8 mouse cellular contexts compared by ENCODE assay signal in the genomic region with DNA sequence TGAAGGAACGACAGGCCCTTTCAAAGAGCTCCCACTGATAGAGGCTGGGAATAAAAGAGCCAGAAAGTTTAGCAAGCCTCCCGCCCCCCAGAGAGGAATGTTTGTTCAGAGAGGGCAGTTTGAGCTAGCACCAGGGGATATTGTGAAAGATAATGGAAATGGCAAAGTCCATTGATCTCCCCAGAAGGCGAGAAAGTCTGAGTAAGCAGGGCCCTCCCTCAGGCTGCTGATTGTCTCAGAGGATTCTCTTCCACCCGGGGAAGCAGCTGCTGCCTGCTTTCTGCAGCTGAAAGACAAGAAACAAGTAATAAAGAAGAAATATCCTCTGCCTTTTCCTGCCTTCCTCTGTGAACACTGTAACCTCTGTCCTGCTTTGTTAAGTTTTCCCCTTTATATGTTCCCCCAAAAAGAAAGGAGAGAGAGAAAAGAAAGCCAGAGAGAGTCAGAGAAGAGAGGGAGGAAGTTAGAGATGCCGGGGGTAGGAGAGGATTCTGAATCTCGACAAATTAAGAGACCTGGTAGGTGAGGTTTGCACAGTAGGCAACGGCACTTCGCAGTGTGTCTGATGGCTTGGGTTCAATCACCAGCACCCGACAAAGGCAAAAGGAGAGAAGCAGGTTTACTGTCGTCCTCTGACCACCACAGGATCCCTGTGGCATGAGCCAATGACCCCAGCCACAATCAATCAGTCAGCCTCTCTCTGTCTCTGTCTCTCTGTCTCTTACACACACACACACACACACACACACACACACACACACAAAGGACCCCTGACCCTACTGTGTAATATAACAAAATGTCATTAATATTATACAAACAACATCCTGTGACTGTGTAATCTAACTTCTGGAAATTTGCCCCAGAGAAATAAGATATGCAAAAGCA. TPM values are rescaled to one million over a fixed set of nuclear protein-coding genes. Genes with fewer than 3 reads are reported as not detected.
DNase-seq lines count a peak whose midpoint lies in the region; ATAC-seq and TF ChIP-seq lines count a peak whose summit lies in the region.

No protein-coding gene starts in this region.

- peak overlapping the region; percentile 11; the same call in 1 of the 2 replicates for H3K27ac ChIP-seq in heart, postnatal 0 days (ENCODE audit: low read depth)
- peak overlapping the region; percentile 51; the same call in 1 of the 2 replicates for H3K27ac ChIP-seq in embryonic facial prominence, embryonic 13.5 days
- peak overlapping the region; percentile 37; the same call in 1 of the 2 replicates for H3K27ac ChIP-seq in kidney, postnatal 0 days
- peak overlapping the region; percentile 25; the same call in 1 of the 2 replicates for H3K27ac ChIP-seq in midbrain, embryonic 16.5 days (ENCODE audit: low read length)

- TF ChIP-seq CTCF in heart, postnatal 0 days (IDR thresholded peaks at IDR 0.05; ENCODE audit: low read depth): no peak
- no peak for TF ChIP-seq CTCF in kidney, postnatal 0 days (IDR thresholded peaks at IDR 0.05; ENCODE audit: low read depth)

- H3K27me3 ChIP-seq in heart, postnatal 0 days (ENCODE audit: control insufficient read depth, insufficient read depth, low read length): no peaks in the 10 kb centered on the region
- no peaks in the 10 kb centered on the region for H3K27me3 ChIP-seq in embryonic facial prominence, embryonic 13.5 days
- H3K27me3 ChIP-seq in kidney, postnatal 0 days (ENCODE audit: insufficient read depth, low read length): no peaks in the 10 kb centered on the region
- H3K27me3 ChIP-seq in midbrain, embryonic 16.5 days (ENCODE audit: control insufficient read depth, insufficient read depth, low read depth, low read length): 0 out of 2 replicates have a peak, but pooled peaks cover 3% of the 10 kb centered on the region

- H3K4me3 ChIP-seq in heart, postnatal 0 days (ENCODE audit: low read depth, low read length): no peak overlapping the region
- H3K4me3 ChIP-seq in embryonic facial prominence, embryonic 13.5 days: no peak overlapping the region
- no peak overlapping the region for H3K4me3 ChIP-seq in kidney, postnatal 0 days (replicated peaks; ENCODE audit: low read depth, low read length)
- no peak overlapping the region for H3K4me3 ChIP-seq in midbrain, embryonic 16.5 days (ENCODE audit: low read depth, low read length)

- intact Hi-C loops in heart, postnatal 25 days (cut with DNase I): loop anchor here (5.0 kb wide), 1 partner anchor 157 kb away; no protein-coding TSS in a partner anchor

- H3K36me3 ChIP-seq in heart, postnatal 0 days (replicated peaks; ENCODE audit: control insufficient read depth, insufficient read depth, low read length): no peaks in the 10 kb centered on the region
- H3K36me3 ChIP-seq in embryonic facial prominence, embryonic 13.5 days: no peaks in the 10 kb centered on the region
- no peaks in the 10 kb centered on the region for H3K36me3 ChIP-seq in kidney, postnatal 0 days (ENCODE audit: insufficient read depth, low read length)
- H3K36me3 ChIP-seq in midbrain, embryonic 16.5 days (ENCODE audit: control insufficient read depth, insufficient read depth, low read length): no peaks in the 10 kb centered on the region

- no peak for ATAC-seq in heart, postnatal 0 days (ENCODE audit: insufficient read depth, low read depth)
- no peak for ATAC-seq in embryonic facial prominence, embryonic 13.5 days (ENCODE audit: insufficient number of reproducible peaks, insufficient read depth, low FRiP score, low TSS enrichment, low read depth)
- no peak for ATAC-seq in kidney, postnatal 0 days (replicated peaks; ENCODE audit: low FRiP score, low read depth)
- ATAC-seq in midbrain, embryonic 16.5 days: no peak
- no peak for ATAC-seq in cerebellum, adult (ENCODE audit: insufficient number of reproducible peaks, low FRiP score, low TSS enrichment)

- DNase-seq in heart, postnatal 0 days (ENCODE audit: low spot score): no peak
- no peak for DNase-seq in heart, postnatal 25 days (ENCODE audit: low spot score)
- peak; percentile 70 for DNase-seq in kidney, postnatal 0 days (ENCODE audit: low spot score)
- no peak for DNase-seq in frontal cortex, postnatal 10 days (ENCODE audit: low spot score in 2 of 2)
- no peak for DNase-seq in left cerebral cortex, adult 11 months (ENCODE audit: low spot score)

- TF ChIP-seq EP300 in heart, postnatal 0 days (IDR thresholded peaks at IDR 0.05; ENCODE audit: low read depth): no peak

- 49% methylated on average over 10 of the region's 10 CpGs for WGBS in heart, postnatal 0 days
- WGBS in embryonic facial prominence, embryonic 13.5 days: 15% methylated on average over 10 of the region's 10 CpGs
- WGBS in kidney, postnatal 0 days: 19% methylated on average over 10 of the region's 10 CpGs
- WGBS in midbrain, embryonic 16.5 days: 3% methylated on average over 10 of the region's 10 CpGs

- peaks cover 9% of the 10 kb centered on the region; the same call in 1 of the 2 replicates for H3K4me1 ChIP-seq in heart, postnatal 0 days (ENCODE audit: control insufficient read depth, insufficient read depth)
- peaks cover 79% of the 10 kb centered on the region for H3K4me1 ChIP-seq in embryonic facial prominence, embryonic 13.5 days
- peaks cover 27% of the 10 kb centered on the region for H3K4me1 ChIP-seq in kidney, postnatal 0 days (replicated peaks; ENCODE audit: insufficient read depth, low read length)
- H3K4me1 ChIP-seq in midbrain, embryonic 16.5 days (ENCODE audit: control insufficient read depth, insufficient read depth, low read length): peaks cover 32% of the 10 kb centered on the region

- H3K9me3 ChIP-seq in heart, postnatal 0 days (replicated peaks; ENCODE audit: control insufficient read depth, low read length): no peaks in the 10 kb centered on the region
- H3K9me3 ChIP-seq in embryonic facial prominence, embryonic 13.5 days: no peaks in the 10 kb centered on the region
- H3K9me3 ChIP-seq in kidney, postnatal 0 days (replicated peaks; ENCODE audit: low read length): no peaks in the 10 kb centered on the region
- no peaks in the 10 kb centered on the region for H3K9me3 ChIP-seq in midbrain, embryonic 16.5 days (replicated peaks; ENCODE audit: control insufficient read depth, low read length, poor library complexity, severe bottlenecking)

- H3K4me2 ChIP-seq in heart, postnatal 0 days (ENCODE audit: low read depth, low read length): no peak overlapping the region
- no peak overlapping the region for H3K4me2 ChIP-seq in embryonic facial prominence, embryonic 13.5 days
- H3K4me2 ChIP-seq in kidney, postnatal 0 days (ENCODE audit: low read length): no peak overlapping the region
- no peak overlapping the region for H3K4me2 ChIP-seq in midbrain, embryonic 16.5 days (ENCODE audit: low read length)

- no peak overlapping the region for H3K9ac ChIP-seq in heart, postnatal 0 days (replicated peaks; ENCODE audit: low read depth, low read length)
- H3K9ac ChIP-seq in embryonic facial prominence, embryonic 13.5 days: peak overlapping the region; percentile 49; the same call in 1 of the 2 replicates
- no peak overlapping the region for H3K9ac ChIP-seq in kidney, postnatal 0 days (ENCODE audit: low read depth, low read length)
- no peak overlapping the region for H3K9ac ChIP-seq in midbrain, embryonic 16.5 days (ENCODE audit: low read depth, low read length)

RNA-seq across cellular contexts. Expression of a gene that starts 38.9 kb away (rescaled TPM):
- total RNA-seq in heart, postnatal 0 days (2014; rRNA removed; ENCODE audit: low replicate concordance): 22.4 and 56.9 TPM in 2 replicates
- polyA plus RNA-seq in heart, postnatal 0 days (2015; fragmentation: Nextera tagmentation; extraction: Ambion mirVana): 69.9 and 73.7 TPM in 2 replicates
- total RNA-seq in heart, postnatal 25 days (2021): 10 to 100 TPM; 40.8 to 45.4 TPM
- polyA plus RNA-seq in embryonic facial prominence, embryonic 13.5 days (2015; fragmentation: Nextera tagmentation; extraction: Ambion mirVana): 141 and 145 TPM in 2 replicates
- polyA plus RNA-seq in kidney, postnatal 0 days (2015; fragmentation: Nextera tagmentation; extraction: Ambion mirVana): 97.7 and 102 TPM in 2 replicates
- 86.9 and 94.8 TPM in 2 replicates for polyA plus RNA-seq in midbrain, embryonic 16.5 days (2015; fragmentation: Nextera tagmentation; extraction: Ambion mirVana)

RNA-seq across cellular contexts. Expression of a gene that starts 51.4 kb away (rescaled TPM):
- 415 and 498 TPM in 2 replicates for total RNA-seq in heart, postnatal 0 days (2014; rRNA removed; ENCODE audit: low replicate concordance)
- 107 and 126 TPM in 2 replicates for polyA plus RNA-seq in heart, postnatal 0 days (2015; fragmentation: Nextera tagmentation; extraction: Ambion mirVana)
- total RNA-seq in heart, postnatal 25 days (2021): 1,000 to 10,000 TPM; 1,803 to 1,950 TPM
- polyA plus RNA-seq in embryonic facial prominence, embryonic 13.5 days (2015; fragmentation: Nextera tagmentation; extraction: Ambion mirVana): 21.9 and 27.7 TPM in 2 replicates
- 17.6 and 18.0 TPM in 2 replicates for polyA plus RNA-seq in kidney, postnatal 0 days (2015; fragmentation: Nextera tagmentation; extraction: Ambion mirVana)
- polyA plus RNA-seq in midbrain, embryonic 16.5 days (2015; fragmentation: Nextera tagmentation; extraction: Ambion mirVana): 67.5 and 75.5 TPM in 2 replicates
